Mouse (Mus musculus) MEL (cell line): ENCODE data around the gene Eif2s1. TPM values are rescaled to one million over a fixed set of nuclear protein-coding genes. Genes with fewer than 3 reads are reported as not detected.

Source experiments
- DNase-seq: peaks from one replicate; pipeline ENCODE4 v3.0.0; 2011; ENCODE audit warnings: low read depth, low spot score
- H3K27ac ChIP-seq: 2 replicates; pipeline ENCODE4 v1.5.1; 2012; ENCODE audit warnings: low read depth, mild to moderate bottlenecking, control low read depth, low read length, moderate library complexity; ENCODE audit not compliant: control insufficient read depth
- H3K27me3 ChIP-seq, 2 experiments: fragments of 150-350 bp in 1 of 2; sonication (generic) in 1 of 2; 2 replicates each; pipeline ENCODE4 v1.6.1; 2012; ENCODE audit warnings: low read length in 2 of 2, mild to moderate bottlenecking in 2 of 2, improper control_type of control experiment in 1 of 2, moderate library complexity in 1 of 2; ENCODE audit not compliant: insufficient read depth in 2 of 2, control insufficient read depth in 1 of 2
- H3K36me3 ChIP-seq, 2 experiments: 2 replicates each; pipeline ENCODE4 v1.6.1; 2012 to 2014; ENCODE audit warnings: low read length in 2 of 2, improper control_type of control experiment in 1 of 2, inconsistent platforms in 1 of 2, mild to moderate bottlenecking in 1 of 2; ENCODE audit not compliant: insufficient read depth in 2 of 2, control insufficient read depth in 1 of 2
- H3K4me1 ChIP-seq, 2 experiments: fragments of 150-350 bp in 1 of 2; sonication (generic) in 1 of 2; 2 replicates each; pipeline ENCODE4 v1.6.1; 2012; ENCODE audit warnings: low read length in 2 of 2, improper control_type of control experiment in 1 of 2, mild to moderate bottlenecking in 1 of 2; ENCODE audit not compliant: insufficient read depth in 2 of 2, control insufficient read depth in 1 of 2
- H3K4me3 ChIP-seq, 2 experiments: fragments of 150-350 bp in 1 of 2; sonication (generic) in 1 of 2; 2 replicates each; pipeline ENCODE4 v1.5.1; 2012; ENCODE audit warnings: low read depth in 2 of 2, low read length in 2 of 2, mild to moderate bottlenecking in 2 of 2, moderate library complexity in 2 of 2, control low read depth in 1 of 2, improper control_type of control experiment in 1 of 2; ENCODE audit not compliant: control insufficient read depth in 1 of 2, insufficient read depth in 1 of 2
- H3K79me2 ChIP-seq: 2 replicates; pipeline ENCODE4 v1.6.1; 2012; ENCODE audit warnings: mild to moderate bottlenecking, low read length, moderate library complexity; ENCODE audit not compliant: control insufficient read depth, poor library complexity, insufficient read depth
- H3K9ac ChIP-seq: 2 replicates; pipeline ENCODE4 v1.6.1; 2012; ENCODE audit warnings: low read depth, mild to moderate bottlenecking, control low read depth, low read length, moderate library complexity; ENCODE audit not compliant: control insufficient read depth, poor library complexity, severe bottlenecking
- H3K9me3 ChIP-seq: fragments of 150-350 bp; sonication (generic); replicated peaks from 2 replicates; pipeline ENCODE4 v1.6.1; 2012; ENCODE audit warnings: mild to moderate bottlenecking, low read length, improper control_type of control experiment, moderate library complexity; ENCODE audit not compliant: insufficient read depth
- BHLHE40 ChIP-seq: IDR thresholded peaks from 2 replicates; pipeline ENCODE4 v1.6.1; 2012; ENCODE audit warnings: low read depth, mild to moderate bottlenecking, inconsistent platforms, low read length, improper control_type of control experiment, borderline replicate concordance
- CHD1 ChIP-seq: IDR thresholded peaks from 2 replicates; pipeline ENCODE4 v1.6.1; 2012; ENCODE audit warnings: low read depth, mild to moderate bottlenecking, inconsistent platforms, low read length, improper control_type of control experiment
- CHD2 ChIP-seq: IDR thresholded peaks from 2 replicates; pipeline ENCODE4 v1.6.1; 2011; ENCODE audit warnings: low read length, improper control_type of control experiment
- E2F4 ChIP-seq: IDR thresholded peaks from 2 replicates; pipeline ENCODE4 v1.6.1; 2011; ENCODE audit warnings: low read depth, low read length, improper control_type of control experiment, borderline replicate concordance
- ELF1 ChIP-seq: IDR thresholded peaks from 2 replicates; pipeline ENCODE4 v1.6.1; 2014; ENCODE audit warnings: low read depth, mild to moderate bottlenecking, inconsistent platforms, low read length, improper control_type of control experiment, moderate library complexity
- EP300 ChIP-seq, 2 experiments: IDR thresholded peaks; 2 replicates each; pipeline ENCODE4 v1.6.1; 2011; ENCODE audit warnings: improper control_type of control experiment in 2 of 2, low read length in 2 of 2, low read depth in 1 of 2, mild to moderate bottlenecking in 1 of 2
- ETS1 ChIP-seq: IDR thresholded peaks from 2 replicates; pipeline ENCODE4 v1.6.1; 2012; ENCODE audit warnings: low read depth, mild to moderate bottlenecking, inconsistent platforms, low read length, improper control_type of control experiment, moderate library complexity
- GABPA ChIP-seq: IDR thresholded peaks from 2 replicates; pipeline ENCODE4 v1.6.1; 2012; ENCODE audit warnings: low read depth, mild to moderate bottlenecking, inconsistent platforms, low read length, improper control_type of control experiment, moderate library complexity
- GATA1 ChIP-seq: IDR thresholded peaks from 2 replicates; pipeline ENCODE4 v1.6.1; 2011; ENCODE audit warnings: low read depth, low read length, improper control_type of control experiment
- HCFC1 ChIP-seq: IDR thresholded peaks from 2 replicates; pipeline ENCODE4 v1.6.1; 2012; ENCODE audit warnings: low read depth, mild to moderate bottlenecking, inconsistent platforms, low read length, improper control_type of control experiment, moderate library complexity
- JUND ChIP-seq: IDR thresholded peaks from 2 replicates; pipeline ENCODE4 v1.6.1; 2011; ENCODE audit warnings: low read depth, mild to moderate bottlenecking, improper control_type of control experiment, low read length
- KAT2A ChIP-seq: conservative IDR thresholded peaks from 2 replicates; pipeline ENCODE4 v1.6.1; 2012; ENCODE audit warnings: low read depth, low read length, improper control_type of control experiment, inconsistent platforms
- MAFK ChIP-seq: IDR thresholded peaks from 2 replicates; pipeline ENCODE4 v1.6.1; 2011; ENCODE audit warnings: low read depth, mild to moderate bottlenecking, low read length, improper control_type of control experiment, borderline replicate concordance
- MAX ChIP-seq: IDR thresholded peaks from 2 replicates; pipeline ENCODE4 v1.6.1; 2011; ENCODE audit warnings: low read length, improper control_type of control experiment
- MAZ ChIP-seq: IDR thresholded peaks from 2 replicates; pipeline ENCODE4 v1.6.1; 2012; ENCODE audit warnings: low read depth, mild to moderate bottlenecking, inconsistent platforms, low read length, improper control_type of control experiment
- MEF2A ChIP-seq: IDR thresholded peaks from 2 replicates; pipeline ENCODE4 v1.6.1; 2014; ENCODE audit warnings: low read depth, mild to moderate bottlenecking, inconsistent platforms, low read length, improper control_type of control experiment; ENCODE audit not compliant: poor library complexity, insufficient replicate concordance, severe bottlenecking; ENCODE audit errors: extremely low read depth
- MXI1 ChIP-seq: IDR thresholded peaks from 2 replicates; pipeline ENCODE4 v1.6.1; 2011; ENCODE audit warnings: mild to moderate bottlenecking, low read depth, low read length, improper control_type of control experiment
- MYB ChIP-seq: IDR thresholded peaks from 2 replicates; pipeline ENCODE4 v1.6.1; 2011; ENCODE audit warnings: mild to moderate bottlenecking, low read depth, low read length, improper control_type of control experiment
- MYC ChIP-seq: IDR thresholded peaks from 2 replicates; pipeline ENCODE4 v1.6.1; 2011; ENCODE audit warnings: low read depth, mild to moderate bottlenecking, low read length, improper control_type of control experiment, moderate library complexity
- NELFE ChIP-seq: IDR thresholded peaks from 2 replicates; pipeline ENCODE4 v1.6.1; 2011; ENCODE audit warnings: low read depth, low read length, improper control_type of control experiment
- NRF1 ChIP-seq: IDR thresholded peaks from 2 replicates; pipeline ENCODE4 v1.6.1; 2014; ENCODE audit warnings: low read depth, mild to moderate bottlenecking, inconsistent platforms, low read length, improper control_type of control experiment, moderate library complexity; ENCODE audit not compliant: poor library complexity, insufficient read depth, severe bottlenecking
- POLR2AphosphoS2 ChIP-seq: IDR thresholded peaks from 2 replicates; pipeline ENCODE4 v1.6.1; 2011; ENCODE audit warnings: low read length, improper control_type of control experiment
- POLR2AphosphoS5 ChIP-seq: IDR thresholded peaks from 2 replicates; pipeline ENCODE4 v1.6.1; 2012; ENCODE audit warnings: low read depth, borderline replicate concordance, mild to moderate bottlenecking, inconsistent platforms, low read length, moderate library complexity, mixed read lengths
- RAD21 ChIP-seq: IDR thresholded peaks from 2 replicates; pipeline ENCODE4 v1.6.1; 2011; ENCODE audit warnings: mild to moderate bottlenecking, low read depth, low read length, improper control_type of control experiment
- RCOR1 ChIP-seq: IDR thresholded peaks from 2 replicates; pipeline ENCODE4 v1.6.1; 2012; ENCODE audit warnings: low read depth, mild to moderate bottlenecking, inconsistent platforms, low read length, improper control_type of control experiment
- SIN3A ChIP-seq: IDR thresholded peaks from 2 replicates; pipeline ENCODE4 v1.6.1; 2012; ENCODE audit warnings: low read length, improper control_type of control experiment, inconsistent platforms
- SMC3 ChIP-seq: IDR thresholded peaks from 2 replicates; pipeline ENCODE4 v1.6.1; 2011; ENCODE audit warnings: low read depth, low read length, improper control_type of control experiment
- TAL1 ChIP-seq: IDR thresholded peaks from 2 replicates; pipeline ENCODE4 v1.6.1; 2012; ENCODE audit warnings: mild to moderate bottlenecking, inconsistent platforms, low read length, moderate library complexity, mixed read lengths
- TBP ChIP-seq: IDR thresholded peaks from 2 replicates; pipeline ENCODE4 v1.8.0; 2011; ENCODE audit warnings: low read depth, low read length, improper control_type of control experiment
- TCF12 ChIP-seq: IDR thresholded peaks from 2 replicates; pipeline ENCODE4 v1.6.1; 2014; ENCODE audit warnings: low read depth, mild to moderate bottlenecking, inconsistent platforms, low read length, improper control_type of control experiment, moderate library complexity
- UBTF ChIP-seq: IDR thresholded peaks from 2 replicates; pipeline ENCODE4 v1.6.1; 2012; ENCODE audit warnings: low read depth, mild to moderate bottlenecking, inconsistent platforms, low read length, improper control_type of control experiment, moderate library complexity, borderline replicate concordance; ENCODE audit not compliant: insufficient read depth
- USF1 ChIP-seq: IDR thresholded peaks from 2 replicates; pipeline ENCODE4 v1.6.1; 2014; ENCODE audit warnings: low read depth, mild to moderate bottlenecking, inconsistent platforms, low read length, improper control_type of control experiment, moderate library complexity
- USF2 ChIP-seq, 2 experiments: IDR thresholded peaks; 2 replicates each; pipeline ENCODE4 v1.6.1; 2011 to 2012; ENCODE audit warnings: improper control_type of control experiment in 2 of 2, low read length in 2 of 2, borderline replicate concordance in 1 of 2, inconsistent platforms in 1 of 2, low read depth in 1 of 2, mild to moderate bottlenecking in 1 of 2; ENCODE audit not compliant: insufficient read depth in 1 of 2
- ZC3H11A ChIP-seq: IDR thresholded peaks from 2 replicates; pipeline ENCODE4 v1.6.1; 2012; ENCODE audit warnings: low read depth, mild to moderate bottlenecking, inconsistent platforms, low read length, improper control_type of control experiment
- ZMIZ1 ChIP-seq: IDR thresholded peaks from 2 replicates; pipeline ENCODE4 v1.6.1; 2012; ENCODE audit warnings: low read depth, mild to moderate bottlenecking, inconsistent platforms, low read length, improper control_type of control experiment, moderate library complexity
- polyA plus RNA-seq, 2 experiments: library from polyadenylated mRNA; stranded (reverse) in 1 of 2; unstranded in 1 of 2; fragments of >175 nt in 1 of 2; fragments of >200 nt in 1 of 2; gene quantifications; 2 replicates each; pipeline versions ENCODE4 v1.2.1 to v1.2.4; 2012; ENCODE audit warnings: low replicate concordance in 2 of 2, low read depth in 1 of 2; ENCODE audit not compliant: insufficient read length in 2 of 2, insufficient read depth in 1 of 2, missing spikeins in 1 of 2
- total RNA-seq: library from RNA; depleted of rRNA; stranded (reverse); fragments of 300-350 nt; gene quantifications from 2 replicates; pipeline ENCODE4 v1.2.3, GENCODE M21; 2012; rRNA removed

Gene Eif2s1
- 197 and 210 TPM in 2 replicates for total RNA-seq
- 100 to 1,000 TPM; 114 to 550 TPM for polyA plus RNA-seq

DNA sequence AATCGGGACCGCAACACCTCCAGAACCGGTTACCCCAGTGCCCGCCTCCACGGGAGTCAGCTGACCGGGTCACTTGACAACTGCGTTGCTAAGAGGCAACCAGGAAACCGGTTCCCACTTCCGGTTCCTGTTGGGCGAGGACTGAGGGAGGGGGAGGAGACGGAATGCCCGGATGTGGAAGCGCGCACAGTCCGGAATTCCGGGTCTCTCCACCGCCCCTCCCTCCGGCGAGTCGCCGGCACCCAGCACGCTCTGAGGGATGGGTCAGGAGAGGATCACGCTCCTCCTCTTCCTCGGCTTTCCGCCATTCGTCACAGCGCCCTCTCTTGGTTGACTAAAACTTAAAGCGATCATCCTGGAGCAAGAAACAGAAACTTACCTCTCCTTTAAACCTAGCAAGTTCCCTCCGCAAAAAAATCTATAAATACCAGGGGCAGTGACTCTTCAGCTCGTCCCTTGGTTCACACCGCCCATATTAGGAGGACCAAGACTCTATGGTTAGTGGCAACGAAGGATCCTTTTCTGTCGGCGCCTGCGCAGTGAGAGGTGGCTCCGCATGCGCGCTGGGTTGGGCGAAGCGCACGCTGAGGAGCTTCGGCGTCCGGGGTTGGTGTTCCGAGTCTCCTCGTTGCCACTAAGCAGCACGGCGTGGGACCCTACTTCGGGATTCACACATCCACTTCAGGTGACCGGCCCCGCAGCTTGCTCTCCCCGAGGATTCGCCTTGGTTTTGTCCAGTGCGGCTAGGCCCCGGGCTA lies at the start of gene Eif2s1, which contains the start of gene Atp6v1d:
Eif2s1 (plus strand) TSS at position 324 of the 758 bp plus-strand sequence.
Atp6v1d (minus strand) TSS at position 143 of the 758 bp plus-strand sequence.
- Histone ChIP-seq H3K79me2 (peaks cover 48% of the 10 kb centered on the region), H3K4me1 (peaks cover 0 to 11% of the 10 kb centered on the region in 2 experiments; a peak in 2 of 4 replicates), H3K27ac (peak within 1 kb of the TSS; percentile 89), H3K9ac (peak within 1 kb of the TSS; percentile 91), H3K36me3 (peaks cover 5 to 22% of the 10 kb centered on the region in 2 experiments; a peak in 3 of 4 replicates), H3K4me3 (peak within 1 kb of the TSS; percentile 88 to 95), H3K9me3 (no peaks in the 10 kb centered on the region), H3K27me3 (no peaks in the 10 kb centered on the region)
- peak; percentile 99 for DNase-seq
- no peak for TF ChIP-seq RCOR1
- TF ChIP-seq SMC3: no peak
- TF ChIP-seq CHD2: no peak
- TF ChIP-seq TCF12: peak; percentile 42; the same call in 1 of the 2 replicates
- TF ChIP-seq TAL1: no peak
- TF ChIP-seq MYB: no peak
- peak; percentile 76 for TF ChIP-seq TBP
- TF ChIP-seq JUND: no peak
- peak; percentile 99 for TF ChIP-seq ELF1
- TF ChIP-seq POLR2AphosphoS5: no peak
- peak; percentile 24; the same call in 1 of the 2 replicates for TF ChIP-seq MAZ
- TF ChIP-seq MEF2A: no peak
- TF ChIP-seq MAFK: no peak
- TF ChIP-seq UBTF: no peak
- TF ChIP-seq BHLHE40: no peak
- TF ChIP-seq KAT2A: peak; percentile 61; the same call in 1 of the 2 replicates
- TF ChIP-seq MXI1: peak; percentile 86
- no peak for TF ChIP-seq CHD1
- TF ChIP-seq RAD21: no peak
- TF ChIP-seq E2F4: no peak
- peak; percentile 94 for TF ChIP-seq SIN3A
- peak; percentile 89 for TF ChIP-seq HCFC1
- peak; percentile 87 for TF ChIP-seq NRF1
- TF ChIP-seq USF2 (IDR thresholded peaks at IDR 0.05; ENCODE audit: borderline replicate concordance in 1 of 2, insufficient read depth in 1 of 2, low read depth in 1 of 2, low read length in 2 of 2): peak; percentile 41 to 89; a peak in 3 of 4 replicates
- no peak for TF ChIP-seq GABPA
- TF ChIP-seq ZMIZ1: peak; percentile 25; the same call in 1 of the 2 replicates
- peak; percentile 94 for TF ChIP-seq MYC
- TF ChIP-seq ETS1: peak; percentile 76
- TF ChIP-seq NELFE: peak; percentile 97
- TF ChIP-seq ZC3H11A: no peak
- peak; percentile 62; the same call in 1 of the 2 replicates for TF ChIP-seq POLR2AphosphoS2
- TF ChIP-seq GATA1: no peak
- peak; percentile 98 for TF ChIP-seq USF1
- no peak; a peak in 1 of 4 replicates for TF ChIP-seq EP300 (IDR thresholded peaks at IDR 0.05; ENCODE audit: low read depth in 1 of 2, low read length in 2 of 2)
- peak; percentile 80 for TF ChIP-seq MAX
